Mouse (Mus musculus) small intestine, adult 2 months (tissue): ENCODE data around the gene Golga2.
A peak's percentile ranks its signal among the peaks of the same experiment; 100 is the strongest.

Source experiments
- CTCF ChIP-seq: fragments of 200-500 bp; IDR thresholded peaks from 2 replicates; pipeline ENCODE4 v1.5.1; 2012; ENCODE audit warnings: low read depth, mild to moderate bottlenecking, control low read depth, inconsistent platforms, low read length, moderate library complexity, mixed read lengths; ENCODE audit not compliant: insufficient replicate concordance, insufficient read length; ENCODE audit errors: extremely low read depth
- POLR2A ChIP-seq: fragments of 200-500 bp; IDR thresholded peaks from 2 replicates; pipeline ENCODE4 v1.6.1; 2012; ENCODE audit warnings: low read depth, mild to moderate bottlenecking, control low read depth, inconsistent platforms, low read length, moderate library complexity

GRCm38 (mm10) chr2:32287923-32288367 is 761 bp downstream of the Golga2 start, which contains the start of gene Swi5:
- TF ChIP-seq POLR2A (peak; percentile 76), CTCF (no peak)
